Mouse (Mus musculus): ENCODE results near the gene Lcat. TPM values are rescaled to one million over a fixed set of nuclear protein-coding genes. Genes with fewer than 3 reads are reported as not detected.

The Lcat gene
- 0.49 and 0.66 TPM in 2 replicates for polyA plus RNA-seq (2015; fragmentation: Nextera tagmentation; extraction: Ambion mirVana)

GRCm38 (mm10) chr8:105943321-105943739 is at the start of gene Lcat:
Gene Lcat (minus strand): TSS chr8:105943382.

GRCm38 (mm10) chr8:105990856-105991387 is 47.7 kb upstream of the Lcat start, which contains the start of gene Dus2:
Gene Dus2 (plus strand): TSS chr8:105991337.

GRCm38 (mm10) chr8:105979325-105979724 is 36.1 kb upstream of the Lcat start, which contains the start of gene Dpep3:
Gene Dpep3 (minus strand): TSS chr8:105979429.

GRCm38 (mm10) chr8:105965905-105966341 is 22.7 kb upstream of the Lcat start, which contains the start of gene Slc12a4:
Gene Slc12a4 (minus strand): TSS chr8:105966097.

GRCm38 (mm10) chr8:105938306-105938669 is 4.9 kb downstream of the Lcat start, which contains the start of gene Psmb10:
Gene Psmb10 (minus strand): TSS chr8:105938444.

GRCm38 (mm10) chr8:105933762-105934161 is 9.4 kb downstream of the Lcat start, which contains the start of gene Ctrl:
Gene Ctrl (minus strand): TSS chr8:105933862.

GRCm38 (mm10) chr8:105900180-105900940 is 42.8 kb downstream of the Lcat start, which contains the start of gene Pskh1:
Gene Pskh1 (plus strand): TSS chr8:105900441.

GRCm38 (mm10) chr8:105893339-105893738 is 49.8 kb downstream of the Lcat start, which contains the start of gene Nrn1l:
Gene Nrn1l (plus strand): TSS chr8:105893567.

Small RNA genes within 50 kb of the gene (microRNA-seq; reads per million reads assigned to microRNA genes)
- 0 to 0.10 reads per million in 2 experiments for gene Mir7074

Other genes with a start within 250 kb of the Lcat start
- 24.6 and 25.1 TPM in 2 replicates for gene Acd, start 242.3 kb downstream of the Lcat start, polyA plus RNA-seq (2015; fragmentation: Nextera tagmentation; extraction: Ambion mirVana)
- gene Pard6a, start 242.2 kb downstream of the Lcat start, polyA plus RNA-seq (2015; fragmentation: Nextera tagmentation; extraction: Ambion mirVana), result 11.9 and 12.2 TPM in 2 replicates
- gene 4933405L10Rik, start 235.7 kb downstream of the Lcat start, polyA plus RNA-seq (2015; fragmentation: Nextera tagmentation; extraction: Ambion mirVana), result not detected in 2 replicates
- 3.2 and 3.8 TPM in 2 replicates for gene Enkd1, start 235.2 kb downstream of the Lcat start, polyA plus RNA-seq (2015; fragmentation: Nextera tagmentation; extraction: Ambion mirVana)
- gene Gfod2, start 184.7 kb downstream of the Lcat start, polyA plus RNA-seq (2015; fragmentation: Nextera tagmentation; extraction: Ambion mirVana), result 5.0 and 7.8 TPM in 2 replicates
- gene Ranbp10, start 116.0 kb downstream of the Lcat start, polyA plus RNA-seq (2015; fragmentation: Nextera tagmentation; extraction: Ambion mirVana), result 9.3 and 9.6 TPM in 2 replicates
- gene Tsnaxip1, start 115.7 kb downstream of the Lcat start, polyA plus RNA-seq (2015; fragmentation: Nextera tagmentation; extraction: Ambion mirVana), result 0.17 and 0.28 TPM in 2 replicates
- gene Cenpt, start 90.1 kb downstream of the Lcat start, polyA plus RNA-seq (2015; fragmentation: Nextera tagmentation; extraction: Ambion mirVana), result 9.9 and 12.2 TPM in 2 replicates
- gene Thap11, start 88.2 kb downstream of the Lcat start, polyA plus RNA-seq (2015; fragmentation: Nextera tagmentation; extraction: Ambion mirVana), result 52.0 and 52.7 TPM in 2 replicates
- gene Nutf2, start 82.8 kb downstream of the Lcat start, polyA plus RNA-seq (2015; fragmentation: Nextera tagmentation; extraction: Ambion mirVana), result 158 and 164 TPM in 2 replicates
- gene Edc4, start 62.5 kb downstream of the Lcat start, polyA plus RNA-seq (2015; fragmentation: Nextera tagmentation; extraction: Ambion mirVana), result 20.2 and 22.6 TPM in 2 replicates
- gene Nrn1l, start 49.8 kb downstream of the Lcat start, polyA plus RNA-seq (2015; fragmentation: Nextera tagmentation; extraction: Ambion mirVana), result 1.2 and 1.7 TPM in 2 replicates
- 16.8 and 17.0 TPM in 2 replicates for gene Pskh1, start 42.9 kb downstream of the Lcat start, polyA plus RNA-seq (2015; fragmentation: Nextera tagmentation; extraction: Ambion mirVana)
- gene Ctrl, start 9.5 kb downstream of the Lcat start, polyA plus RNA-seq (2015; fragmentation: Nextera tagmentation; extraction: Ambion mirVana), result 0.32 TPM in 1 of 2 replicates, not detected in the other
- 36.6 and 38.1 TPM in 2 replicates for gene Psmb10, start 4.9 kb downstream of the Lcat start, polyA plus RNA-seq (2015; fragmentation: Nextera tagmentation; extraction: Ambion mirVana)
- gene Slc12a4, start 22.7 kb upstream of the Lcat start, polyA plus RNA-seq (2015; fragmentation: Nextera tagmentation; extraction: Ambion mirVana), result 15.2 and 16.0 TPM in 2 replicates
- gene Dpep3, start 36.0 kb upstream of the Lcat start, polyA plus RNA-seq (2015; fragmentation: Nextera tagmentation; extraction: Ambion mirVana), result not detected in 2 replicates
- gene Dus2, start 48.0 kb upstream of the Lcat start, polyA plus RNA-seq (2015; fragmentation: Nextera tagmentation; extraction: Ambion mirVana), result 15.0 and 15.5 TPM in 2 replicates
- gene Dpep2nb, start 62.6 kb upstream of the Lcat start, polyA plus RNA-seq (2015; fragmentation: Nextera tagmentation; extraction: Ambion mirVana), result not detected in 2 replicates
- gene Ddx28, start 68.5 kb upstream of the Lcat start, polyA plus RNA-seq (2015; fragmentation: Nextera tagmentation; extraction: Ambion mirVana), result 11.5 and 14.0 TPM in 2 replicates
- 2.9 and 3.2 TPM in 2 replicates for gene Nfatc3, start 115.5 kb upstream of the Lcat start, polyA plus RNA-seq (2015; fragmentation: Nextera tagmentation; extraction: Ambion mirVana)
- gene Esrp2, start 193.6 kb upstream of the Lcat start, polyA plus RNA-seq (2015; fragmentation: Nextera tagmentation; extraction: Ambion mirVana), result 0.23 and 1.7 TPM in 2 replicates
- gene Pla2g15, start 207.0 kb upstream of the Lcat start, polyA plus RNA-seq (2015; fragmentation: Nextera tagmentation; extraction: Ambion mirVana), result 5.5 and 8.9 TPM in 2 replicates
- gene Slc7a6, start 225.5 kb upstream of the Lcat start, polyA plus RNA-seq (2015; fragmentation: Nextera tagmentation; extraction: Ambion mirVana), result 9.0 and 13.3 TPM in 2 replicates